Mouse (Mus musculus): ENCODE results near the gene Nbea. TPM values are rescaled to one million over a fixed set of nuclear protein-coding genes. Genes with fewer than 3 reads are reported as not detected.

Gene Nbea
- polyA plus RNA-seq, 1 experiment from 2014 or later, result 16.7 TPM

GRCm38 (mm10) chr3:55793842-55794575, 389.5 kb downstream of the Nbea start:
- Histone ChIP-seq H3K27ac (ENCODE audit: low read depth, low read length) (no peak overlapping the region), H3K27me3 (ENCODE audit: control insufficient read depth, insufficient read depth, low read length) (no peaks in the 10 kb centered on the region), H3K4me3 (ENCODE audit: low read length) (no peak overlapping the region), H3K9ac (ENCODE audit: low read depth, low read length) (no peak overlapping the region), H3K9me3 (ENCODE audit: control insufficient read depth, low read length) (no peaks in the 10 kb centered on the region), H3K36me3 (ENCODE audit: control insufficient read depth, insufficient read depth, low read length) (no peaks in the 10 kb centered on the region), H3K4me2 (replicated peaks; ENCODE audit: low read depth, low read length) (no peak overlapping the region), H3K4me1 (ENCODE audit: control insufficient read depth, insufficient read depth, low read length) (no peaks in the 10 kb centered on the region)
- ATAC-seq (ENCODE audit: low FRiP score, low TSS enrichment), result no peak
- 46% methylated on average over 7 of the region's 7 CpGs for WGBS

- Histone ChIP-seq H3K27me3 (ENCODE audit: control insufficient read depth, insufficient read depth, low read length) (peaks cover 4% of the 10 kb centered on the region), H3K27ac (ENCODE audit: low read depth, low read length) (no peak overlapping the region), H3K4me1 (ENCODE audit: control insufficient read depth, insufficient read depth, low read length) (no peaks in the 10 kb centered on the region), H3K4me3 (ENCODE audit: low read length) (no peak overlapping the region), H3K9me3 (ENCODE audit: control insufficient read depth, low read length) (no peaks in the 10 kb centered on the region), H3K36me3 (ENCODE audit: control insufficient read depth, insufficient read depth, low read length) (no peaks in the 10 kb centered on the region), H3K9ac (ENCODE audit: low read depth, low read length) (no peak overlapping the region), H3K4me2 (replicated peaks; ENCODE audit: low read depth, low read length) (no peak overlapping the region)
- WGBS, result 73% methylated on average over 5 of the region's 5 CpGs
- ATAC-seq (ENCODE audit: low FRiP score, low TSS enrichment), result no peak
These were observed 391.2 kb downstream of the Nbea start for GRCm38 (mm10) chr3:55792251-55792650.

- 86% methylated on average over 4 of the region's 4 CpGs for WGBS
These were observed 392.9 kb downstream of the Nbea start for GRCm38 (mm10) chr3:55790609-55791008.

GRCm38 (mm10) chr3:55789856-55790255, 393.6 kb downstream of the Nbea start:
- Histone ChIP-seq H3K36me3 (ENCODE audit: control insufficient read depth, insufficient read depth, low read length) (no peaks in the 10 kb centered on the region), H3K27me3 (ENCODE audit: control insufficient read depth, insufficient read depth, low read length) (peaks cover 23% of the 10 kb centered on the region), H3K9ac (ENCODE audit: low read depth, low read length) (no peak overlapping the region), H3K4me1 (ENCODE audit: control insufficient read depth, insufficient read depth, low read length) (no peaks in the 10 kb centered on the region), H3K27ac (ENCODE audit: low read depth, low read length) (no peak overlapping the region), H3K4me3 (ENCODE audit: low read length) (no peak overlapping the region), H3K9me3 (ENCODE audit: control insufficient read depth, low read length) (no peaks in the 10 kb centered on the region), H3K4me2 (replicated peaks; ENCODE audit: low read depth, low read length) (no peak overlapping the region)
- ATAC-seq (ENCODE audit: low FRiP score, low TSS enrichment), result no peak
- 65% methylated on average over 2 of the region's 2 CpGs for WGBS

More at GRCm38 (mm10) chr3:55790609-55791008, 392.9 kb downstream of the Nbea start:
- Histone ChIP-seq H3K4me3 (ENCODE audit: low read length) (no peak overlapping the region), H3K27ac (ENCODE audit: low read depth, low read length) (no peak overlapping the region), H3K9ac (ENCODE audit: low read depth, low read length) (no peak overlapping the region), H3K4me1 (ENCODE audit: control insufficient read depth, insufficient read depth, low read length) (no peaks in the 10 kb centered on the region), H3K27me3 (ENCODE audit: control insufficient read depth, insufficient read depth, low read length) (peaks cover 18% of the 10 kb centered on the region), H3K36me3 (ENCODE audit: control insufficient read depth, insufficient read depth, low read length) (no peaks in the 10 kb centered on the region), H3K9me3 (ENCODE audit: control insufficient read depth, low read length) (no peaks in the 10 kb centered on the region), H3K4me2 (replicated peaks; ENCODE audit: low read depth, low read length) (no peak overlapping the region)
- no peak for ATAC-seq (ENCODE audit: low FRiP score, low TSS enrichment)

- Histone ChIP-seq H3K36me3 (ENCODE audit: control insufficient read depth, insufficient read depth, low read length) (no peaks in the 10 kb centered on the region), H3K27ac (ENCODE audit: low read depth, low read length) (no peak overlapping the region), H3K4me3 (ENCODE audit: low read length) (no peak overlapping the region), H3K9ac (ENCODE audit: low read depth, low read length) (no peak overlapping the region), H3K4me2 (replicated peaks; ENCODE audit: low read depth, low read length) (no peak overlapping the region), H3K9me3 (ENCODE audit: control insufficient read depth, low read length) (no peaks in the 10 kb centered on the region), H3K4me1 (ENCODE audit: control insufficient read depth, insufficient read depth, low read length) (peaks cover under 1% of the 10 kb centered on the region; the same call in 1 of the 2 replicates), H3K27me3 (ENCODE audit: control insufficient read depth, insufficient read depth, low read length) (peaks cover 23% of the 10 kb centered on the region)
- 35% methylated on average over 5 of the region's 5 CpGs for WGBS
- no peak for ATAC-seq (ENCODE audit: low FRiP score, low TSS enrichment)
These were observed 394.8 kb downstream of the Nbea start for GRCm38 (mm10) chr3:55788621-55789201.

- H3K9ac ChIP-seq (ENCODE audit: low read depth, low read length), result no peak overlapping the region
- peak overlapping the region; percentile 46 for H3K4me3 ChIP-seq (ENCODE audit: low read length)
- no peak for ATAC-seq (ENCODE audit: low FRiP score, low TSS enrichment)
- H3K27me3 ChIP-seq (ENCODE audit: control insufficient read depth, insufficient read depth, low read length), result peaks cover 28% of the 10 kb centered on the region
- H3K9me3 ChIP-seq (ENCODE audit: control insufficient read depth, low read length), result no peaks in the 10 kb centered on the region
- 13% methylated on average over 4 of the region's 4 CpGs for WGBS
- no peak overlapping the region for H3K27ac ChIP-seq (ENCODE audit: low read depth, low read length)
- H3K36me3 ChIP-seq (ENCODE audit: control insufficient read depth, insufficient read depth, low read length), result no peaks in the 10 kb centered on the region
- peaks cover 6% of the 10 kb centered on the region; the same call in 1 of the 2 replicates for H3K4me1 ChIP-seq (ENCODE audit: control insufficient read depth, insufficient read depth, low read length)
- H3K4me2 ChIP-seq (replicated peaks; ENCODE audit: low read depth, low read length), result peak overlapping the region; percentile 64
These were observed 395.3 kb downstream of the Nbea start for GRCm38 (mm10) chr3:55788214-55788586.

- 1% methylated on average over 54 of the region's 54 CpGs for WGBS
- Histone ChIP-seq H3K9ac (ENCODE audit: low read depth, low read length) (peak overlapping the region; percentile 38; the same call in 1 of the 2 replicates), H3K4me1 (ENCODE audit: control insufficient read depth, insufficient read depth, low read length) (peaks cover 11% of the 10 kb centered on the region; the same call in 1 of the 2 replicates), H3K36me3 (ENCODE audit: control insufficient read depth, insufficient read depth, low read length) (no peaks in the 10 kb centered on the region), H3K9me3 (ENCODE audit: control insufficient read depth, low read length) (no peaks in the 10 kb centered on the region), H3K4me2 (replicated peaks; ENCODE audit: low read depth, low read length) (peak overlapping the region; percentile 64), H3K4me3 (ENCODE audit: low read length) (peak overlapping the region; percentile 46), H3K27ac (ENCODE audit: low read depth, low read length) (no peak overlapping the region), H3K27me3 (ENCODE audit: control insufficient read depth, insufficient read depth, low read length) (peaks cover 33% of the 10 kb centered on the region)
- peak; percentile 87 for ATAC-seq (ENCODE audit: low FRiP score, low TSS enrichment)
These were observed 395.9 kb downstream of the Nbea start for GRCm38 (mm10) chr3:55787487-55788213.

- 11% methylated on average over 17 of the region's 17 CpGs for WGBS
- no peak overlapping the region for H3K27ac ChIP-seq (ENCODE audit: low read depth, low read length)
These were observed 396.5 kb downstream of the Nbea start for GRCm38 (mm10) chr3:55786835-55787486.

More at GRCm38 (mm10) chr3:55786835-55787486, 396.5 kb downstream of the Nbea start:
- Histone ChIP-seq H3K36me3 (ENCODE audit: control insufficient read depth, insufficient read depth, low read length) (no peaks in the 10 kb centered on the region), H3K9me3 (ENCODE audit: control insufficient read depth, low read length) (no peaks in the 10 kb centered on the region), H3K4me3 (ENCODE audit: low read length) (peak overlapping the region; percentile 46), H3K27me3 (ENCODE audit: control insufficient read depth, insufficient read depth, low read length) (peaks cover 40% of the 10 kb centered on the region), H3K4me1 (ENCODE audit: control insufficient read depth, insufficient read depth, low read length) (peaks cover 11% of the 10 kb centered on the region; the same call in 1 of the 2 replicates), H3K4me2 (replicated peaks; ENCODE audit: low read depth, low read length) (peak overlapping the region; percentile 64), H3K9ac (ENCODE audit: low read depth, low read length) (no peak overlapping the region)
- no peak for ATAC-seq (ENCODE audit: low FRiP score, low TSS enrichment)

Measured in kidney, embryonic 14.5 days (tissue).